Mouse (Mus musculus): Measurements from ENCODE around the gene Cspg5. TPM values are rescaled to one million over a fixed set of nuclear protein-coding genes. Genes with fewer than 3 reads are reported as not detected.

Gene Cspg5
- polyA plus RNA-seq, 1 experiment from 2014 or later: 0.27 TPM

DNA sequence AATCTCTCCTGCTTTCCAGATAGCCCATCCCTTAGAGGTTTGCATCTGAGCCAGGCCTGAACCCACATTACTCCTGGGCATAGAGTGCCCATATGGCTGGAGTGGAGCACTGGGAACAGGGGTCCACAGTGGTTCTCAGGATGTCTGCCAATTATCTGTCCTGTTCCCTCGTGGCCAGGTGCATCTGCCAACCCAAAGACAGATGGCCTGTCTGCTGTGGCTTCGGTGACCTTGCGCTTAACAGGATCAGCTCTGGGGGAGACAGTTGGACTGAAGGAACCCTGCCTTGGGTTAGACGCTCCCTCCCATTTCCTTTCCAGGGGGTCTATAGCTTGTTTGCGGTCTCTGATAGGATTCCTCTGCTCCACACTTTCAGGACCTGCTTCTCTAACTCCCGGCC, 15.1 kb downstream of the Cspg5 start:
- 63% methylated on average over 6 of the region's 6 CpGs for WGBS (ENCODE audit: insufficient replicate concordance)
- Histone ChIP-seq H3K9ac (no peak overlapping the region), H3K9me3 (replicated peaks) (no peaks in the 10 kb centered on the region), H3K4me3 (replicated peaks) (no peak overlapping the region), H3K4me2 (no peak overlapping the region), H3K4me1 (replicated peaks) (no peaks in the 10 kb centered on the region), H3K36me3 (no peaks in the 10 kb centered on the region), H3K27me3 (no peaks in the 10 kb centered on the region), H3K27ac (no peak overlapping the region)
- ATAC-seq (ENCODE audit: low read depth) (no peak), DNase-seq (no peak)

DNA sequence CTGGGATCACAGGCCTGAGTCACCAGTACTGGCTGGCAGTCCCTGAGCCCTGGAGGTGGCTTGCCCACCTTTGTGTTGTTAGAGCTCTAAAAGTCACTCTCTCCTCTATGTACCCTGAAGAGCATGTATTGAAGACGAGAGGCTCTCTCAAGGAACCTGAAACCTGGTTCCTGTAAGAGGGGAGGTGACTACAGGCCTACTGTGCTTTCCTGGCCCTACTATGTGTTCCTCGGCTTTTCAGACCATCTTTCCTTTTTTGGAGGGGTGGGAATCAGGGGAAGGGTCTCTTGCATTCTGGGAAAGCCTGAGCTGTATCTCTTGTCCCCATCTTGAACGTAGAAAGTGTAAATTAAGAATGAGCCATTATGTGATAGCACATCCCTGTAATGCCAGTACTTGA, 15.5 kb downstream of the Cspg5 start:
- H3K4me1 ChIP-seq (replicated peaks): no peaks in the 10 kb centered on the region
- H3K9ac ChIP-seq: no peak overlapping the region
- no peaks in the 10 kb centered on the region for H3K9me3 ChIP-seq (replicated peaks)

GRCm38 (mm10) chr9:110263181-110263580, 19.6 kb downstream of the Cspg5 start:
- H3K9ac ChIP-seq: no peak overlapping the region
- no peak overlapping the region for H3K4me3 ChIP-seq (replicated peaks)
- H3K9me3 ChIP-seq (replicated peaks): no peaks in the 10 kb centered on the region
- H3K27ac ChIP-seq: no peak overlapping the region
- no peaks in the 10 kb centered on the region for H3K36me3 ChIP-seq
- WGBS (ENCODE audit: insufficient replicate concordance): 74% methylated on average over 8 of the region's 8 CpGs
- H3K27me3 ChIP-seq: no peaks in the 10 kb centered on the region
- no peak overlapping the region for H3K4me2 ChIP-seq
- H3K4me1 ChIP-seq (replicated peaks): no peaks in the 10 kb centered on the region
- no peak for DNase-seq
- ATAC-seq (ENCODE audit: low read depth): no peak

More for the DNA sequence above, 15.5 kb downstream of the Cspg5 start:
- no peaks in the 10 kb centered on the region for H3K36me3 ChIP-seq
- ATAC-seq (ENCODE audit: low read depth) (no peak), DNase-seq (no peak)
- H3K27ac ChIP-seq: no peak overlapping the region
- H3K4me2 ChIP-seq: no peak overlapping the region
- 64% methylated on average over 3 of the region's 3 CpGs for WGBS (ENCODE audit: insufficient replicate concordance)
- no peak overlapping the region for H3K4me3 ChIP-seq (replicated peaks)
- no peaks in the 10 kb centered on the region for H3K27me3 ChIP-seq

GRCm38 (mm10) chr9:110264991-110265390, 21.4 kb downstream of the Cspg5 start:
- no peaks in the 10 kb centered on the region for H3K4me1 ChIP-seq (replicated peaks)
- 78% methylated on average over 9 of the region's 9 CpGs for WGBS (ENCODE audit: insufficient replicate concordance)
- H3K27me3 ChIP-seq: no peaks in the 10 kb centered on the region
- no peak overlapping the region for H3K27ac ChIP-seq
- no peak for DNase-seq
- H3K4me3 ChIP-seq (replicated peaks): no peak overlapping the region
- H3K4me2 ChIP-seq: no peak overlapping the region
- no peaks in the 10 kb centered on the region for H3K36me3 ChIP-seq
- no peak overlapping the region for H3K9ac ChIP-seq
- no peaks in the 10 kb centered on the region for H3K9me3 ChIP-seq (replicated peaks)
- no peak for ATAC-seq (ENCODE audit: low read depth)

- no peak overlapping the region for H3K4me2 ChIP-seq
- no peak overlapping the region for H3K27ac ChIP-seq
- WGBS (ENCODE audit: insufficient replicate concordance): 87% methylated on average over 10 of the region's 10 CpGs
- ATAC-seq (ENCODE audit: low read depth) (no peak), DNase-seq (no peak)
- H3K36me3 ChIP-seq: no peaks in the 10 kb centered on the region
- no peaks in the 10 kb centered on the region for H3K4me1 ChIP-seq (replicated peaks)
- no peak overlapping the region for H3K4me3 ChIP-seq (replicated peaks)
- no peak overlapping the region for H3K9ac ChIP-seq
- H3K9me3 ChIP-seq (replicated peaks): no peaks in the 10 kb centered on the region
- no peaks in the 10 kb centered on the region for H3K27me3 ChIP-seq
Observed at GRCm38 (mm10) chr9:110268416-110268815, 24.8 kb downstream of the Cspg5 start.

DNA sequence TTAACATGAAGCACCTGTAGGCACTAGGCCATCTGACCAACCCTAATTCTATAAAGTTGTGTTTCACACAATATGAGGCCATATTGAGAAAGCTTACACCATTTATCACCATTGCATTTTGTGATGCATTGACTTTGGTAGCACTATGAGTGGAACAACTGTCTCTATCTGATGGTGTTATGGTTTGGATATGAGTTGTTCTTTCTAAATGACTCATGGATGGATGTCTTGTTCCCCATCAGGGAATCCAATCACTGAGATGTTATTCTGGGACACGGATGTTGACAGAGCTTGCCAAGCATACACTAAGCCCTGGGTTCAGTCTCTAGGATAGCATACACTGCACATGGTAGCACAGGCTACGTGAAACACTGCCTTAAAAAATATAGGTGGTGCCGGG, 28.7 kb downstream of the Cspg5 start:
- 77% methylated on average over 3 of the region's 3 CpGs for WGBS (ENCODE audit: insufficient replicate concordance)
- Histone ChIP-seq H3K27ac (no peak overlapping the region), H3K4me1 (replicated peaks) (no peaks in the 10 kb centered on the region), H3K4me2 (no peak overlapping the region), H3K27me3 (no peaks in the 10 kb centered on the region), H3K9me3 (replicated peaks) (no peaks in the 10 kb centered on the region), H3K9ac (no peak overlapping the region), H3K36me3 (no peaks in the 10 kb centered on the region), H3K4me3 (replicated peaks) (no peak overlapping the region)
- DNase-seq: no peak
- ATAC-seq (ENCODE audit: low read depth): no peak

- 38% methylated on average over 4 of the region's 4 CpGs for whole genome bisulfite sequencing (ENCODE audit: insufficient replicate concordance)
- Histone ChIP-seq H3K4me2 (no peak overlapping the region), H3K4me1 (replicated peaks) (no peaks in the 10 kb centered on the region), H3K9me3 (replicated peaks) (no peaks in the 10 kb centered on the region), H3K27ac (no peak overlapping the region), H3K4me3 (replicated peaks) (no peak overlapping the region), H3K36me3 (no peaks in the 10 kb centered on the region), H3K9ac (no peak overlapping the region), H3K27me3 (no peaks in the 10 kb centered on the region)
- no peak for DNase-seq
- no peak for ATAC-seq (ENCODE audit: low read depth)
Observed at GRCm38 (mm10) chr9:110273507-110273906, 29.9 kb downstream of the Cspg5 start.

DNA sequence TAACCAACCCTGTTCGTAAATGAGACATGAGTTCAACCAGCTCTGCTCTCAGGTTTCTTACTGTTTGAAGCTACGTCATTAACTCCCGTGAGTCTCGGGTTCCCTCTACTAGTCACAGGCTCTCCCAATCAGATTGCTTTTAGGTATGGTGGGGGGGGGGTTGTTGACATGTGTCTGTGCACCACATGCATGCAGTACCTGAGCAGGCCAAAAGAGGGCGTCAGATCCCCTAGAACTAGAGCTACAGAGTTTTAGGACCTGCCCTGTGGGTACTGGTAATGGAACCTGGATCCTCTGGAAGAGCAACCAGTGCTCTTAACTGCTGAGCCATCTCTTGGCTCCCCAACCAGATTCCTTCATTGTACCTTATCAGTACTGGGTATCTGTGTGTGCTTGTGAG, 32.3 kb downstream of the Cspg5 start:
- Histone ChIP-seq H3K27ac (no peak overlapping the region), H3K4me2 (no peak overlapping the region), H3K9me3 (replicated peaks) (no peaks in the 10 kb centered on the region), H3K4me1 (replicated peaks) (no peaks in the 10 kb centered on the region), H3K4me3 (replicated peaks) (no peak overlapping the region), H3K36me3 (no peaks in the 10 kb centered on the region), H3K27me3 (no peaks in the 10 kb centered on the region), H3K9ac (no peak overlapping the region)
- 52% methylated on average over 5 of the region's 5 CpGs for WGBS (ENCODE audit: insufficient replicate concordance)
- DNase-seq (no peak), ATAC-seq (ENCODE audit: low read depth) (no peak)

DNA sequence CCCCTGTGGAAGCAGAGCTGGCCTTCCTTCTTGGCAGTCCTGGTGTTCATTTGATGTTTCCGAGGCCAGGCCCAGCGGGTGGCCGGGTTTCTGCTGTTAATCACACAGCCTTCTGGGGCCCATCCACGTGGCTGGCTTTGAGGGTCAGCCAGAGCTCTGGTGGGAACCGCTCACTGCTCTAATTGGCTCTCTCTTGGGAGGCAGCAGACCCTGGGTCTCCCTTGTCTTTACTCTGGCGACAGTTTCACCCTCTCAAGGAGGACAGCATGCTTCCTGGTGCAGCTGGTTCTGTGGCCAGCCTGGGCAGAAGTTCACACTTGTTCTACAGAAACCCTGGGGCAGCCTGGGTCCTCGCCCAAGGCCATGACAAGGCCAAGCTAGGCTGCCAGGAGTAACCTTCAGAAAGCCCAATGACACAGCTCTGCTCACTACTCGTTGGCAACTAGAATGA, 33.9 kb downstream of the Cspg5 start:
- H3K4me1 ChIP-seq (replicated peaks): no peaks in the 10 kb centered on the region
- H3K4me3 ChIP-seq (replicated peaks): no peak overlapping the region
- 46% methylated on average over 8 of the region's 8 CpGs for WGBS (ENCODE audit: insufficient replicate concordance)
- no peaks in the 10 kb centered on the region for H3K9me3 ChIP-seq (replicated peaks)
- no peak overlapping the region for H3K27ac ChIP-seq
- no peaks in the 10 kb centered on the region for H3K36me3 ChIP-seq
- no peaks in the 10 kb centered on the region for H3K27me3 ChIP-seq
- ATAC-seq (ENCODE audit: low read depth) (no peak), DNase-seq (no peak)
- no peak overlapping the region for H3K9ac ChIP-seq
- H3K4me2 ChIP-seq: no peak overlapping the region

- no peak overlapping the region for H3K27ac ChIP-seq
- no peaks in the 10 kb centered on the region for H3K9me3 ChIP-seq (replicated peaks)
- no peaks in the 10 kb centered on the region for H3K4me1 ChIP-seq (replicated peaks)
- DNase-seq (no peak), ATAC-seq (ENCODE audit: low read depth) (no peak)
- no peak overlapping the region for H3K4me3 ChIP-seq (replicated peaks)
- no peak overlapping the region for H3K4me2 ChIP-seq
- no peaks in the 10 kb centered on the region for H3K36me3 ChIP-seq
- no peak overlapping the region for H3K9ac ChIP-seq
- WGBS (ENCODE audit: insufficient replicate concordance): 75% methylated on average over 10 of the region's 10 CpGs
- H3K27me3 ChIP-seq: no peaks in the 10 kb centered on the region
Observed at GRCm38 (mm10) chr9:110284075-110284697, 40.6 kb downstream of the Cspg5 start.

DNA sequence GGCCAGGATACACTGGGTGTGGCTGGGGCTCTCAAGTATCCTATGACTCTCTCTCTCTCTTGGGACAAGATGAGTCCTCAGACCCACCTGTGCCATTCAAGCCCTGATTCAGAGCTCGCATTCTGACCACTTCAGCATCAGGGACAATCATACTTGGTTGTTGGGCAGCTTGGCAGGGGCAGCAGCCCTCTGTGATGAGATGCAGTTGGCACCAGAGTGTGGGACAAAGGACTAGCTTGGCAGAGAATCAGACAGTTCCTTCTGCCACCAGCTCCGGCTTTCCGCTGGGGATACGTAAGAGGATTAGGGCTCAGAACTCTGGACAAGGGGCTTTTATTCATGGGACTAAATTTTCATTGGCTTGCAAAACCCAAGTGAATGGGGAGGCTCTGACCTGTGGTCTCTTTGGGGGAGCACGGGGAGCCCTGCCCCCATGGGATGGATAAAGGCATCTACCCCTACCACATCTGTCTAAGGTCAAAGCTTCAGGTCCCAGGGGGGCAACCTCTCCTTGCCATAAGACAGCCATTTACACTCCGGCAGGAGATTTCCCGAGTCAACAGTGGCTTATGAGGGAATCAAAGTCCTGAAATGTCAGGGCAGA, 43.8 kb downstream of the Cspg5 start:
- no peak overlapping the region for H3K27ac ChIP-seq
- H3K9me3 ChIP-seq (replicated peaks): no peaks in the 10 kb centered on the region
- WGBS (ENCODE audit: insufficient replicate concordance): 70% methylated on average over 7 of the region's 7 CpGs
- no peak overlapping the region for H3K4me2 ChIP-seq
- H3K4me1 ChIP-seq (replicated peaks): no peaks in the 10 kb centered on the region
- H3K27me3 ChIP-seq: no peaks in the 10 kb centered on the region
- DNase-seq (no peak), ATAC-seq (ENCODE audit: low read depth) (no peak)
- H3K36me3 ChIP-seq: no peaks in the 10 kb centered on the region
- H3K9ac ChIP-seq: no peak overlapping the region
- H3K4me3 ChIP-seq (replicated peaks): no peak overlapping the region

- Histone ChIP-seq H3K27ac (no peak overlapping the region), H3K4me1 (replicated peaks) (no peaks in the 10 kb centered on the region), H3K36me3 (no peaks in the 10 kb centered on the region), H3K4me2 (no peak overlapping the region), H3K9ac (no peak overlapping the region), H3K27me3 (no peaks in the 10 kb centered on the region), H3K9me3 (replicated peaks) (no peaks in the 10 kb centered on the region), H3K4me3 (replicated peaks) (no peak overlapping the region)
- ATAC-seq (ENCODE audit: low read depth) (no peak), DNase-seq (no peak)
- WGBS (ENCODE audit: insufficient replicate concordance): 67% methylated on average over 12 of the region's 12 CpGs
Observed at GRCm38 (mm10) chr9:110293254-110293718, 49.7 kb downstream of the Cspg5 start.

All from liver, embryonic 13.5 days (tissue).